Mouse (Mus musculus): ENCODE data around the gene Gm6164. TPM values are rescaled to one million over a fixed set of nuclear protein-coding genes. Genes with fewer than 3 reads are reported as not detected.
"Not testable (repeated sequence)": the region's sequence is repeated elsewhere in the genome, so short reads cannot be mapped to it uniquely, and the experiment has no call there.

Gene Gm6164
- total RNA-seq (2021), result not detected
- long read RNA-seq, experiment 1, result 0 reads
- long read RNA-seq, experiment 2, result 0 reads

- not testable (repeated sequence) for DNase-seq
Observed at GRCm38 (mm10) chr7:20205507-20205906, at the start of gene Gm6164. Gene Gm6164 (minus strand): TSS chr7:20205607.

- DNase-seq, result not testable (repeated sequence)
Observed at GRCm38 (mm10) chr7:20233728-20234127, 28.3 kb upstream of the Gm6164 start, which contains the start of gene Gm4498. Gene Gm4498 (minus strand): TSS chr7:20233828.

- not testable (repeated sequence) for DNase-seq
Observed at GRCm38 (mm10) chr7:20193410-20193809, 12.0 kb downstream of the Gm6164 start, which contains the start of gene Vmn1r95. Gene Vmn1r95 (plus strand): TSS chr7:20193710.

- DNase-seq, result not testable (repeated sequence)
Observed at GRCm38 (mm10) chr7:20168277-20168676, 37.1 kb downstream of the Gm6164 start, which contains the start of gene Vmn1r94. Gene Vmn1r94 (minus strand): TSS chr7:20168377.

Other genes starting within 250 kb of the Gm6164 start
- gene Ceacam20, start 240.2 kb downstream of the Gm6164 start, total RNA-seq (2021), result not detected
- gene Nlrp9b, start 214.1 kb downstream of the Gm6164 start, total RNA-seq (2021), result not detected
- not detected for gene Vmn1r91, start 105.9 kb downstream of the Gm6164 start, total RNA-seq (2021)
- not detected for gene Gm16442, start 83.0 kb downstream of the Gm6164 start, total RNA-seq (2021)
- not detected for gene Vmn1r93, start 66.5 kb downstream of the Gm6164 start, total RNA-seq (2021)
- gene Vmn1r94, start 37.2 kb downstream of the Gm6164 start, total RNA-seq (2021), result not detected
- gene Vmn1r95, start 11.9 kb downstream of the Gm6164 start, total RNA-seq (2021), result not detected
- gene Gm4498, start 28.2 kb upstream of the Gm6164 start, total RNA-seq (2021), result not detected
- gene Gm5890, start 57.2 kb upstream of the Gm6164 start, total RNA-seq (2021), result not detected
- gene Gm4133, start 128.5 kb upstream of the Gm6164 start, total RNA-seq (2021), result not detected
- gene Gm5728, start 169.8 kb upstream of the Gm6164 start, total RNA-seq (2021), result not detected
- not detected for gene Vmn1r100, start 212.3 kb upstream of the Gm6164 start, total RNA-seq (2021)
- not detected for gene Vmn1r101, start 237.0 kb upstream of the Gm6164 start, total RNA-seq (2021)